Mouse (Mus musculus): ENCODE measurements at regions not wholly inside any gene's neighbourhood (a gene's known extent, or its start where the extent isn't known, plus 50 kb on each side); places are given as distances from the start of the nearest gene placed in this dataset.
A peak's percentile ranks its signal among the peaks of the same experiment; 100 is the strongest.
"Not testable (repeated sequence)": the region's sequence is repeated elsewhere in the genome, so short reads cannot be mapped to it uniquely, and the experiment has no call there.

DNA sequence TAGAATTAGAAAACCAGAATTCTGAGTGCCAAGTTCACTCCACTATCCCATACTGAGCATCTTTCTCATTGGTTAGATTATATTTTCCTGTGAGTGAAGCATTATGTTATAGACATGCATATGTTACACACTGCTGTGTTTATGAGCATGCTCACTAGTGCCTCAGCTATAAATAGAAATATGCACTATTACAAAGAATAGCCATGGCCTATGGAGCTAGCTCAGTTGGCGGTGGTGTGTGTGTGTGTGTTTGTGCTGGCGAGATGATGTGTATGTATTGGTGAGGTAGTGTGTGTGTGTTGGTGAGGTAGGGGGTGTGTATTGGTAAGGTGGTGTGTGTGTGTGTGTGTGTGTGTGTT is 106.2 kb downstream of the Sec31a start:
- DNase-seq = no peak

GRCm38 (mm10) chr5:100309071-100309806 is 106.8 kb downstream of the Sec31a start:
- no peak for DNase-seq

GRCm38 (mm10) chr5:100304403-100304802 is 111.6 kb downstream of the Sec31a start:
- DNase-seq = no peak

DNA sequence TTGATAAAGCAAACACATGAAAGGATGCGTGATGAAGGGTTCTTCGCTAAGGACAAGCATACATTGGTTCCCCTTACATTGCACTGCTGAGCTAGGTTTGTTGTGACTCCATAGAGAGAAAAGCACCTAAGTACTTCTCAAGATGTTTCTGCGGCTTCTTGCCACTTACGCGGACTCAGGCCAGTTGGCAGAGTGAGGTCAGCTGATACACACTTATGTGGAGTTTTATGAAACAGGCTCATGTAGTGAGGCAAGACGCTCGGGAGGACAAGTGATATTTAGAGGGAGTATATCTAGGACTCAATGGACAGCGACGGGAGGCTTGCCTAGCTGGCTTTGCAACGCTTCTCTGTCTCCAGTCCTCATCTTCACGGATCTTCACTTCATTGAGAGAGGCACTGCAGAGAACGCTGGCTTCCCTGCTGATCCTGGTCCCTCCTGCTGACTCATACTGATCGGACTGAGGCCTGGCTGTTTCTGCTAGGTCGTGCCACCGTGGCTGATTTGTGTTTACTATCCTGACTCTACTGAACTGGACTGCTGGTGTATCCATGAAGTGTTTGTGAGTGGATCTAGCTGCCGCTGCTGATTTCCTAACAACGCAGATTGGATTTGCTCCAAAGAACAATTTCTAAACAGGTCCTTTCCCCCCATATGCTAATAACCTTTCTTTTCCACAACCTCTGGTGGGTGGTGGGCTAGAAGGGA is 113.8 kb downstream of the Sec31a start:
- no peak for DNase-seq

DNA sequence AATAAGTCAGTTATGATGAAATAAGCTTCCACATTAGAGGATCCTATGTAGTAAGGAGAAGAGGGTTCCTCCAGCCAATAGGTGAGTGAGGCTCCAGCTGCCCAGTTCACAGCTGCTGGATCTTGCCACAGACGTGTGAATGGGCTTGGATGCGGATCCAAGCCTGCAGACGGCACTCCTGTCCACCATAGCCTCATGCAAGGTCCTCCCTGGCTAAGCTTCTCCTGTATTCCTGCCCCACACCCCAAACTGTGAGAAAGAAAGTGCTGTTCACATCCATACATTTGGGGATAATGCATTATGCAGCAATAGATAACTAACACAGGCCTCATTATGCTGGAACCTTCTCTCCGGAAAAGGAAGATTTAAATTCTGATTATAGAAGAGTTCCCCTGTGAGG is 116.9 kb downstream of the Sec31a start:
- DNase-seq = no peak

DNA sequence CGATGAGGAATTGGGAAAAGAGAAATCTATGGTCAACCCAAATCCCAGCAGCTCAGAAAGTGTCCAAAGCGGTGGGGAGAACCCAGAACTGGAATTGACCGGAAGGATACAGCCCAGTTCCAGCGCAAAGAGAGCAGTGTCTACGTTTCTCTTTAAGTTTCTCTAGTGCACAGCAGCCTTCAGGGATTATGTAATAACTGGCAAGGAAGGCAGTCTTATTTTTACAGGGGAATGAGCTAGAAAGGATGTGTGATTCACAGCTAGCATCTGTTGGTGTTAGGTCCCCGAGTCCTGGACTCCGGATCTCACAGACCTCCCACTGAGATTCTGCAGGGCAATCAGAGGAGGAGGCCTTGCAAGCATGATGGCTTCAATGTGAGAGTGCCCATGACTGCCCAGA is 121.8 kb downstream of the Sec31a start:
- no peak for DNase-seq

- no peak for DNase-seq
Observed at GRCm38 (mm10) chr5:100280215-100280614, 120.6 kb upstream of the Tmem150c start.

GRCm38 (mm10) chr5:100279474-100279873 is 119.9 kb upstream of the Tmem150c start:
- DNase-seq = no peak

DNA sequence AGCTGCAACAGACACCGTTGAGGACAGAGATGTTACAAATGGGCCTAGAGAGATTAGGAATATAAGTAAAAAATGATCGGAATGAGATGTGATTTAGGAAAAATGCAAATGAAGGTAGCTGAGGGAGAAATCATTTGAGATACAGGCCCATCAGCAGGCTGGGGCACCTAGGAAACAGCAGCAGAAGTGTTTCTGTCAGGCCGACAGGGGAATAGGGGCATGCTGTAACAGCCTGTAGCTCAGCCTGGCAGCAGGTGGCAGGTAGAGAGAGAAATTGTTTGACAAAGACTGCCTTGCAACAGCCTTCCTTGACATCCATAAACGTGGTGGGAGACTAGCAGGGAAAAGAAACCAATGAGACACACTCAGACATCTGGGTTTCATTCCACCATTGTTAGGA is 115.1 kb upstream of the Tmem150c start:
- no peak for DNase-seq

- DNase-seq = not testable (repeated sequence)
Observed at GRCm38 (mm10) chr5:100271975-100272374, 112.4 kb upstream of the Tmem150c start.

DNA sequence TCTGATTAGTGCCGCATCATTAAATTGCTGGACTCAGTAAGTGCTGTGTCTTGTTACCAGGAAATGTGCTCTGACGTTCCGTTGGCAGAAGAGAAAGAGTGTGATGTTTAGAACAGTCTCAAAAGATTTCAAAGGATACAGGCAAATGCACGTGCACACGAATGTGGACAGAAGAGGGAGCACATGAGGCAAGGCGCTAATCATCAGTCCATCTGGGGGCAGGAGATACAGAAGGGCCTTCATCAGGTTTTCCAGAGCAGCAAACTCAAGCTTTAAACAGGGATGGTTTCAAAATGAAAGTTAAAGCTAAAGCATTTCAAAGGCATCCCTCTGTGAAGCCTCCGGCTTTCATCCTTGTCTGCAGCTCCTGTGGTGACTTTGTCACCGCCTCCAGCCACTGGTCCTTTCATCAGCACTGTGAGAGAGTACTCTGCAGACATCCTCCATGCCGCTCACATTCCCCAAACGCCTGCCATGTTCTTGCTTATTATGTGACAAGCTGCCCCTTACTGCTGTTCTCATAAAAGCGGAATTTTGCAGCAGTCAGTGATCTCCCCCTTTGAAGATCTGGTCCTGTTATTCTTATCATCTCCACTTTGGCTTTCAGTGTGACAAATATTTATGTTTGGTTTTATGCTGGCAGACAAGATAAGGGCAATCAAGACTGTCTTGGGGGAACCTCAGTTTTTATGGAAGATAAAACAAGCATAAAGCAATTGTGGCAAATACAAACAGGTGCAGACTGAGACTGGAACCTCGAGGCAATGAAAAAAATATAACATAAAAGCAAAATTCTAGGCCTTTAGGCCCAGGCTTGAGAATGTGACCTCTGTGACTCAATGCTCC is 111.5 kb upstream of the Tmem150c start:
- DNase-seq = no peak

GRCm38 (mm10) chr5:100268111-100268878 is 108.7 kb upstream of the Tmem150c start:
- no peak for DNase-seq

- DNase-seq = no peak
Observed at GRCm38 (mm10) chr5:100266671-100267510, 107.3 kb upstream of the Tmem150c start.

DNA sequence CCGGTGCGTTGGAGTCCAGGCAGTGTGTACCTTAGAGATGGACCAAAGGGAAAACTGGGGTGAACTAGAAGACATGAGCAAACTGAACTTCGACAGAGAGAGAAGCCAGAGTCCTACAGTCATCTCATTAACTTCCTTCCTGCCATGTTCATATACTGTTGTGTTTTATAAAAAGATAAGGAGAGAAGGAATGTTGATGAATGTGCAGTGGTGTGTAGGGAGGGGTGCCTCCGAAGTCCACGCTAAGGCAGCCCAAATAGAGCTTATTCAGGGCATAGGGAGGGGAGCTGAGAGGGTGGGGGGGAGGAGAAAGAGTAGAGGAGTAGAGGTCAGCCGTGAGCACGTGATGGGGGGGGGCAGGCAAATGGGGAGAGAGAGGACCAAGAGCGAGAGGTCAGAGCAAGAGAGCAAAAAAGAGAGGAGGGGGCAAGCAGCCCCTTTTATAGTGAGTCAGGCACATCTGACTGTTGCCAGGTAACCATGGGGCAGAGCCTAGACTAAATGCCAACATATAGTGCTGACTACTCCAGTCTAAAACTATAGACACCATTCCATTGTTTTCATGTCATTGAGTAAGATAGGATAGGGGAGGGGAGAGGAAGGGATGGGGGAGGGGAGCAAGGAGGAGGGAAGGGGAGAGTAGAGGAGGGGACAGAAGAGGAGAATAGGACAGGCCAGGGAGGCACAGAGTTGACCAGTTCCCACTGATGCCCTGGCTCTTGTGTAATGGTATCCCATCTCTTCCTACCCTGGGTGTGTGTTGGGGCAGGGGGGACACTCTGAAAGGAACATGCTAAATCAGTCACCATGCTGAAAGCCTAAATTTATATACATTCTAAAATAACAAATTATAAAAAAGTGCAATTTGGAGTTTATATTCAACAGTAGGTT is 100.4 kb upstream of the Tmem150c start:
- DNase-seq = no peak

- peak in 1 of 2 experiments; percentile 4 for DNase-seq
Observed at GRCm38 (mm10) chr5:100258952-100259710, 99.5 kb upstream of the Tmem150c start.

GRCm38 (mm10) chr5:100255276-100255675 is 95.7 kb upstream of the Tmem150c start:
- no peak for DNase-seq

DNA sequence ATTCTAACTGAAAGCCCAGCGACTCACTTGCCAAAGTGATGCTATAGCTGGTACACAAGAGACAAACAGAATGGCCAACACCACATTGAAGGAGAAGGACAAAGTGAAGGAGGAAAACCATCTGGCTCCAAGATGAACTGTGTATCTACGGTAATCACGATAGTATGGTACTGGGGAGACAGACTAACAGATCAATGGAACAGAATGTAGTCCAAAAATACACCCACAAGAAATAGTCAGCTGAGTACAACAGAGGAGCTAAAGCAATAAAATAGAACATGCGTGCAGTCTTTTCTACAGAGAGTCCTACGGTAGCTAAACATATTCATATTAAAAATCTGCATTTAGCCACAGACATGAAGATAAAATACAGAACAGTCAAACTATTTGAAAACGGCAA is 92.4 kb upstream of the Tmem150c start:
- no peak for DNase-seq

GRCm38 (mm10) chr5:100249757-100250156 is 90.1 kb upstream of the Tmem150c start:
- DNase-seq = peak in 1 of 2 experiments; percentile 39

DNA sequence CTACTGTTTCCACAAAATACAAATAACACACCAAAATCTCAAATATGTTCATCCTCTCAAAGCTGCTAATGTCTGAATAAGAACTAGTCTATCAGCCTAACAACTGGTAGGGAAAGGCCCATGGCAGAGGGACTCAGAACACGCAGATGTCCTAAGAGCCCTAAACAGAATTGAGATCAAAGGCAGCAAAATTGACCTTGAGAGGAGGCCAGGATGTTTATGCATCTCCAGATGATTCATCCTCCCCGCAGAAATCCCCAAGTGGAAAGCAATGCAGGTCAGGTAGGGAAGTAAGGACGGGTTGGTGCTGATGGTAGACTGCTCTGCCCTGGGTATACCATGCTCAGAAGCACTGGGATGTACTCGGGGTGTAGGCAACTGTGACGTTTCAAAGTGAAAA is 89.0 kb upstream of the Tmem150c start:
- no peak for DNase-seq

DNA sequence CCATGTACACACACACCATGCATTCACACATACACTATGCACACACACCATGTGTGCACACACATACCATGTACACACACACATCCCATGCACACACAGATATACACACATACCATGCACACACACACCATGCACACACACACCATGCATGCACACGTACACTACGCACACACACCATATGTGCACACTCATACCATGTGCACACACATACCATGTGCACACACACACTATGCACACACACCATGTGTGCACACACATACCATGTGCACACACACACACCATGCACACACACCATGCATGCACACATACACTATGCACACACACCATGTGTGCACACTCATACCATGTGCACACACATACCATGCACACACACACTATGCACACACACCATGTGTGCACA is 87.1 kb upstream of the Tmem150c start:
- DNase-seq = peak in 1 of 2 experiments; percentile 2
